Mouse (Mus musculus): ENCODE measurements at regions not wholly inside any gene's neighbourhood (a gene's known extent, or its start where the extent isn't known, plus 50 kb on each side); places are given as distances from the start of the nearest gene placed in this dataset.

- Histone ChIP-seq H3K4me3 (ENCODE audit: low read depth, low read length) (no peak overlapping the region), H3K9ac (ENCODE audit: low read depth, low read length) (no peak overlapping the region), H3K9me3 (ENCODE audit: control insufficient read depth, low read length) (no peaks in the 10 kb centered on the region; the same call in 1 of the 2 replicates), H3K4me1 (replicated peaks; ENCODE audit: control insufficient read depth, insufficient read depth, low read length) (no peaks in the 10 kb centered on the region), H3K27me3 (replicated peaks; ENCODE audit: control insufficient read depth, insufficient read depth, low read length) (no peaks in the 10 kb centered on the region), H3K36me3 (ENCODE audit: control insufficient read depth, insufficient read depth, low read length) (no peaks in the 10 kb centered on the region), H3K4me2 (no peak overlapping the region), H3K27ac (ENCODE audit: low read depth, low read length) (no peak overlapping the region)
- ATAC-seq (replicated peaks; ENCODE audit: low FRiP score) (no peak), DNase-seq (ENCODE audit: low spot score) (no peak)
- WGBS, result 89% methylated on average over 11 of the region's 11 CpGs
Observed at GRCm38 (mm10) chr6:140308641-140309040, 115.2 kb upstream of the Plekha5 start.

GRCm38 (mm10) chr6:140306811-140307558 is 116.9 kb upstream of the Plekha5 start:
- Histone ChIP-seq H3K27ac (ENCODE audit: low read depth, low read length) (no peak overlapping the region), H3K4me1 (replicated peaks; ENCODE audit: control insufficient read depth, insufficient read depth, low read length) (no peaks in the 10 kb centered on the region), H3K4me3 (ENCODE audit: low read depth, low read length) (no peak overlapping the region), H3K36me3 (ENCODE audit: control insufficient read depth, insufficient read depth, low read length) (no peaks in the 10 kb centered on the region), H3K9me3 (ENCODE audit: control insufficient read depth, low read length) (no peaks in the 10 kb centered on the region; the same call in none of the 2 replicates), H3K4me2 (no peak overlapping the region), H3K27me3 (replicated peaks; ENCODE audit: control insufficient read depth, insufficient read depth, low read length) (no peaks in the 10 kb centered on the region), H3K9ac (ENCODE audit: low read depth, low read length) (no peak overlapping the region)
- no peak for DNase-seq (ENCODE audit: low spot score)
- no peak for ATAC-seq (replicated peaks; ENCODE audit: low FRiP score)
- 84% methylated on average over 6 of the region's 6 CpGs for WGBS

- H3K9ac ChIP-seq (ENCODE audit: low read depth, low read length), result no peak overlapping the region
- no peak overlapping the region for H3K4me2 ChIP-seq
- no peak overlapping the region for H3K27ac ChIP-seq (ENCODE audit: low read depth, low read length)
- WGBS, result 69% methylated on average over 5 of the region's 5 CpGs
- no peaks in the 10 kb centered on the region for H3K4me1 ChIP-seq (replicated peaks; ENCODE audit: control insufficient read depth, insufficient read depth, low read length)
- no peak for DNase-seq (ENCODE audit: low spot score)
- no peak overlapping the region for H3K4me3 ChIP-seq (ENCODE audit: low read depth, low read length)
- ATAC-seq (replicated peaks; ENCODE audit: low FRiP score), result no peak
- no peaks in the 10 kb centered on the region; the same call in 1 of the 2 replicates for H3K9me3 ChIP-seq (ENCODE audit: control insufficient read depth, low read length)
- no peaks in the 10 kb centered on the region for H3K36me3 ChIP-seq (ENCODE audit: control insufficient read depth, insufficient read depth, low read length)
- H3K27me3 ChIP-seq (replicated peaks; ENCODE audit: control insufficient read depth, insufficient read depth, low read length), result no peaks in the 10 kb centered on the region
Observed at GRCm38 (mm10) chr6:140304105-140304504, 119.7 kb upstream of the Plekha5 start.

- H3K27me3 ChIP-seq (replicated peaks; ENCODE audit: control insufficient read depth, insufficient read depth, low read length), result no peaks in the 10 kb centered on the region
- H3K4me3 ChIP-seq (ENCODE audit: low read depth, low read length), result no peak overlapping the region
- DNase-seq (ENCODE audit: low spot score) (peak; percentile 41), ATAC-seq (replicated peaks; ENCODE audit: low FRiP score) (peak; percentile 60; the same call in 1 of the 2 replicates)
- no peaks in the 10 kb centered on the region; the same call in 1 of the 2 replicates for H3K9me3 ChIP-seq (ENCODE audit: control insufficient read depth, low read length)
- no peak overlapping the region for H3K4me2 ChIP-seq
- no peaks in the 10 kb centered on the region for H3K36me3 ChIP-seq (ENCODE audit: control insufficient read depth, insufficient read depth, low read length)
- no peaks in the 10 kb centered on the region for H3K4me1 ChIP-seq (replicated peaks; ENCODE audit: control insufficient read depth, insufficient read depth, low read length)
- H3K9ac ChIP-seq (ENCODE audit: low read depth, low read length), result no peak overlapping the region
- no peak overlapping the region for H3K27ac ChIP-seq (ENCODE audit: low read depth, low read length)
- WGBS, result 58% methylated on average over 7 of the region's 7 CpGs
Observed at GRCm38 (mm10) chr6:140300470-140301145, 123.2 kb upstream of the Plekha5 start.

- Histone ChIP-seq H3K4me1 (replicated peaks; ENCODE audit: control insufficient read depth, insufficient read depth, low read length) (no peaks in the 10 kb centered on the region), H3K4me2 (no peak overlapping the region), H3K36me3 (ENCODE audit: control insufficient read depth, insufficient read depth, low read length) (no peaks in the 10 kb centered on the region), H3K27me3 (replicated peaks; ENCODE audit: control insufficient read depth, insufficient read depth, low read length) (no peaks in the 10 kb centered on the region), H3K27ac (ENCODE audit: low read depth, low read length) (no peak overlapping the region), H3K9ac (ENCODE audit: low read depth, low read length) (no peak overlapping the region), H3K4me3 (ENCODE audit: low read depth, low read length) (no peak overlapping the region), H3K9me3 (ENCODE audit: control insufficient read depth, low read length) (no peaks in the 10 kb centered on the region; the same call in 1 of the 2 replicates)
- ATAC-seq (replicated peaks; ENCODE audit: low FRiP score) (no peak), DNase-seq (ENCODE audit: low spot score) (no peak)
- WGBS, result 55% methylated on average over 7 of the region's 7 CpGs
Observed at GRCm38 (mm10) chr6:140299653-140300052, 124.2 kb upstream of the Plekha5 start.

- H3K9me3 ChIP-seq (ENCODE audit: control insufficient read depth, low read length), result no peaks in the 10 kb centered on the region; the same call in 1 of the 2 replicates
- H3K27me3 ChIP-seq (replicated peaks; ENCODE audit: control insufficient read depth, insufficient read depth, low read length), result no peaks in the 10 kb centered on the region
- H3K4me3 ChIP-seq (ENCODE audit: low read depth, low read length), result no peak overlapping the region
- H3K27ac ChIP-seq (ENCODE audit: low read depth, low read length), result no peak overlapping the region
- H3K9ac ChIP-seq (ENCODE audit: low read depth, low read length), result no peak overlapping the region
- H3K36me3 ChIP-seq (ENCODE audit: control insufficient read depth, insufficient read depth, low read length), result no peaks in the 10 kb centered on the region
- WGBS, result 80% methylated on average over 14 of the region's 14 CpGs
- no peak for ATAC-seq (replicated peaks; ENCODE audit: low FRiP score)
- no peak overlapping the region for H3K4me2 ChIP-seq
- H3K4me1 ChIP-seq (replicated peaks; ENCODE audit: control insufficient read depth, insufficient read depth, low read length), result no peaks in the 10 kb centered on the region
- no peak for DNase-seq (ENCODE audit: low spot score)
Observed at GRCm38 (mm10) chr6:140297969-140298554, 125.8 kb upstream of the Plekha5 start.

- 86% methylated on average over 6 of the region's 6 CpGs for WGBS
- no peak for ATAC-seq (replicated peaks; ENCODE audit: low FRiP score)
- no peak overlapping the region for H3K27ac ChIP-seq (ENCODE audit: low read depth, low read length)
Observed at GRCm38 (mm10) chr6:140297561-140297960, 126.3 kb upstream of the Plekha5 start.

GRCm38 (mm10) chr6:140290109-140290508 is 133.7 kb upstream of the Plekha5 start:
- H3K4me1 ChIP-seq (replicated peaks; ENCODE audit: control insufficient read depth, insufficient read depth, low read length), result no peaks in the 10 kb centered on the region
- 65% methylated on average over 12 of the region's 13 CpGs for WGBS
- no peak overlapping the region for H3K9ac ChIP-seq (ENCODE audit: low read depth, low read length)

More at GRCm38 (mm10) chr6:140297561-140297960, 126.3 kb upstream of the Plekha5 start:
- Histone ChIP-seq H3K27me3 (replicated peaks; ENCODE audit: control insufficient read depth, insufficient read depth, low read length) (no peaks in the 10 kb centered on the region), H3K9ac (ENCODE audit: low read depth, low read length) (no peak overlapping the region), H3K4me2 (no peak overlapping the region), H3K36me3 (ENCODE audit: control insufficient read depth, insufficient read depth, low read length) (no peaks in the 10 kb centered on the region), H3K4me1 (replicated peaks; ENCODE audit: control insufficient read depth, insufficient read depth, low read length) (no peaks in the 10 kb centered on the region), H3K9me3 (ENCODE audit: control insufficient read depth, low read length) (no peaks in the 10 kb centered on the region), H3K4me3 (ENCODE audit: low read depth, low read length) (no peak overlapping the region)
- no peak for DNase-seq (ENCODE audit: low spot score)

More at GRCm38 (mm10) chr6:140290109-140290508, 133.7 kb upstream of the Plekha5 start:
- no peak for DNase-seq (ENCODE audit: low spot score)
- no peak for ATAC-seq (replicated peaks; ENCODE audit: low FRiP score)
- no peaks in the 10 kb centered on the region for H3K27me3 ChIP-seq (replicated peaks; ENCODE audit: control insufficient read depth, insufficient read depth, low read length)
- no peaks in the 10 kb centered on the region for H3K36me3 ChIP-seq (ENCODE audit: control insufficient read depth, insufficient read depth, low read length)
- H3K9me3 ChIP-seq (ENCODE audit: control insufficient read depth, low read length), result no peaks in the 10 kb centered on the region
- no peak overlapping the region for H3K27ac ChIP-seq (ENCODE audit: low read depth, low read length)
- no peak overlapping the region for H3K4me2 ChIP-seq
- H3K4me3 ChIP-seq (ENCODE audit: low read depth, low read length), result no peak overlapping the region

All from liver, embryonic 11.5 days (tissue).